In genomic region chr17:78248943-78249342, GRCm38 (mm10) we compare ENCODE assay signal across 14 mouse cellular contexts. TPM values are rescaled to one million over a fixed set of nuclear protein-coding genes. Genes with fewer than 3 reads are reported as not detected.
A peak's percentile ranks its signal among the peaks of the same experiment; 100 is the strongest.
DNase-seq lines count a peak whose midpoint lies in the region; ATAC-seq and TF ChIP-seq lines count a peak whose summit lies in the region.
"Had no signal": no experiment of that assay in that cellular context is flagged by ENCODE, and none has a peak within 500 bp of the region (broad histone marks: within the 10 kb centered on the region; RNA-seq: fewer than 3 reads in every experiment).

No protein-coding gene starts in this region.

- no peaks in the 10 kb centered on the region for H3K27me3 ChIP-seq in kidney, embryonic 15.5 days
- H3K27me3 ChIP-seq in MEL (ENCODE audit: control insufficient read depth in 1 of 2, insufficient read depth in 2 of 2, low read length in 2 of 2) = no peaks in the 10 kb centered on the region
- no peaks in the 10 kb centered on the region for H3K27me3 ChIP-seq in liver, postnatal 0 days (ENCODE audit: insufficient read depth, low read length)
- H3K27me3 ChIP-seq in cerebellum, adult 2 months (ENCODE audit: control insufficient read depth, insufficient read depth, low read length) = no peaks in the 10 kb centered on the region
- H3K27me3 ChIP-seq: embryonic facial prominence, embryonic 13.5 days; intestine, embryonic 15.5 days; limb, embryonic 13.5 days had no signal

- TF ChIP-seq CTCF in MEL (IDR thresholded peaks at IDR 0.05 in 2 of 3, conservative IDR thresholded peaks at IDR 0.05 in 1 of 3; ENCODE audit: control insufficient read depth in 1 of 3, insufficient read depth in 1 of 3, low read depth in 2 of 3, low read length in 3 of 3, poor library complexity in 1 of 3, severe bottlenecking in 1 of 3) = no peak
- no peak for TF ChIP-seq CTCF in liver, postnatal 0 days (IDR thresholded peaks at IDR 0.05; ENCODE audit: low read depth)
- TF ChIP-seq CTCF in cerebellum, adult 2 months (IDR thresholded peaks at IDR 0.05; ENCODE audit: borderline replicate concordance, insufficient read depth, low read depth, low read length) = no peak

- TF ChIP-seq POLR2A in MEL (IDR thresholded peaks at IDR 0.05; ENCODE audit: control insufficient read depth in 1 of 2, insufficient read depth in 1 of 2, low read depth in 1 of 2, low read length in 2 of 2, poor library complexity in 1 of 2) = no peak
- TF ChIP-seq POLR2A in cerebellum, adult 2 months (IDR thresholded peaks at IDR 0.05; ENCODE audit: borderline replicate concordance, insufficient read depth, low read length) = no peak

- 0 out of 2 replicates have a peak overlapping the region, but pooled peaks have one; percentile 37 for H3K27ac ChIP-seq in kidney, embryonic 15.5 days
- H3K27ac ChIP-seq in MEL (ENCODE audit: control insufficient read depth, low read depth, low read length) = no peak overlapping the region
- peak overlapping the region; percentile 41 for H3K27ac ChIP-seq in liver, postnatal 0 days (ENCODE audit: low read depth)
- H3K27ac ChIP-seq in cerebellum, adult 2 months (ENCODE audit: insufficient read depth, low read length) = no peak overlapping the region
- H3K27ac ChIP-seq: embryonic facial prominence, embryonic 13.5 days; intestine, embryonic 15.5 days; limb, embryonic 13.5 days had no signal

- H3K9me3 ChIP-seq in kidney, embryonic 15.5 days (replicated peaks) = no peaks in the 10 kb centered on the region
- no peaks in the 10 kb centered on the region for H3K9me3 ChIP-seq in MEL (replicated peaks; ENCODE audit: insufficient read depth, low read length)
- no peaks in the 10 kb centered on the region for H3K9me3 ChIP-seq in liver, postnatal 0 days (ENCODE audit: low read length)
- H3K9me3 ChIP-seq: embryonic facial prominence, embryonic 13.5 days; intestine, embryonic 15.5 days; limb, embryonic 13.5 days had no signal

- WGBS in kidney, embryonic 15.5 days = 39% methylated on average over 3 of the region's 3 CpGs
- 40% methylated on average over 3 of the region's 3 CpGs for WGBS in liver, postnatal 0 days (ENCODE audit: insufficient replicate concordance)
- 86% methylated on average over 3 of the region's 3 CpGs for WGBS in cerebellum, adult 2 months

- no peak for TF ChIP-seq RAD21 in MEL (IDR thresholded peaks at IDR 0.05; ENCODE audit: low read depth, low read length)

- H3K4me1 ChIP-seq in kidney, embryonic 15.5 days = peaks cover 53% of the 10 kb centered on the region
- H3K4me1 ChIP-seq in MEL (ENCODE audit: control insufficient read depth in 1 of 2, insufficient read depth in 2 of 2, low read length in 2 of 2) = peaks cover 0 to 12% of the 10 kb centered on the region in 2 experiments; a peak in 3 of 4 replicates
- H3K4me1 ChIP-seq in liver, postnatal 0 days (ENCODE audit: insufficient read depth) = peaks cover 20% of the 10 kb centered on the region
- no peaks in the 10 kb centered on the region for H3K4me1 ChIP-seq in cerebellum, adult 2 months (ENCODE audit: control insufficient read depth, insufficient read depth, low read length)

- no peaks in the 10 kb centered on the region for H3K36me3 ChIP-seq in kidney, embryonic 15.5 days
- H3K36me3 ChIP-seq in MEL (ENCODE audit: control insufficient read depth in 1 of 2, insufficient read depth in 2 of 2, low read length in 2 of 2) = peaks cover 0 to 14% of the 10 kb centered on the region in 2 experiments; a peak in 2 of 4 replicates
- H3K36me3 ChIP-seq in liver, postnatal 0 days (replicated peaks; ENCODE audit: insufficient read depth, low read length) = no peaks in the 10 kb centered on the region
- H3K36me3 ChIP-seq: embryonic facial prominence, embryonic 13.5 days; intestine, embryonic 15.5 days; limb, embryonic 13.5 days had no signal

- H3K9ac ChIP-seq in kidney, embryonic 15.5 days = no peak overlapping the region
- no peak overlapping the region for H3K9ac ChIP-seq in MEL (ENCODE audit: control insufficient read depth, low read depth, low read length, poor library complexity, severe bottlenecking)
- H3K9ac ChIP-seq in liver, postnatal 0 days (replicated peaks) = no peak overlapping the region
- H3K9ac ChIP-seq: embryonic facial prominence, embryonic 13.5 days; intestine, embryonic 15.5 days; limb, embryonic 13.5 days had no signal

- no peak for ATAC-seq in kidney, embryonic 15.5 days (replicated peaks; ENCODE audit: low FRiP score)
- peak; percentile 42 for ATAC-seq in common myeloid progenitor, adult 5-6 weeks (replicated peaks; ENCODE audit: low read depth, poor library complexity, severe bottlenecking)
- peak; percentile 51; the same call in 1 of the 2 replicates for ATAC-seq in liver, postnatal 0 days
- ATAC-seq: forebrain, embryonic 16.5 days; intestine, embryonic 15.5 days had no signal

- no peak overlapping the region for H3K4me2 ChIP-seq in kidney, embryonic 15.5 days
- H3K4me2 ChIP-seq in liver, postnatal 0 days (ENCODE audit: low read depth, low read length) = peak overlapping the region; percentile 55
- H3K4me2 ChIP-seq: embryonic facial prominence, embryonic 13.5 days; intestine, embryonic 15.5 days; limb, embryonic 13.5 days had no signal

- no peaks in the 10 kb centered on the region for H3K79me2 ChIP-seq in MEL (ENCODE audit: control insufficient read depth, insufficient read depth, low read length, poor library complexity)

- DNase-seq in kidney, adult 11 months = no peak
- DNase-seq in MEL (ENCODE audit: low read depth, low spot score) = peak; percentile 36
- DNase-seq in liver, postnatal 0 days = no peak
- no peak for DNase-seq in cerebellum, adult 2 months
- no peak for DNase-seq in adipocyte (ENCODE audit: low spot score)
- DNase-seq: cerebellum, adult 9-11 months; layer of hippocampus, postnatal 36 days; right cerebral cortex, postnatal 14 days had no signal

- no peak overlapping the region for H3K4me3 ChIP-seq in kidney, embryonic 15.5 days (replicated peaks)
- no peak overlapping the region for H3K4me3 ChIP-seq in MEL (ENCODE audit: control insufficient read depth in 1 of 2, insufficient read depth in 1 of 2, low read depth in 2 of 2, low read length in 2 of 2)
- H3K4me3 ChIP-seq in liver, postnatal 0 days (ENCODE audit: low read depth, low read length) = no peak overlapping the region
- no peak overlapping the region for H3K4me3 ChIP-seq in cerebellum, adult 2 months (replicated peaks; ENCODE audit: insufficient read depth, low read depth, low read length)
- H3K4me3 ChIP-seq: embryonic facial prominence, embryonic 13.5 days; intestine, embryonic 15.5 days; limb, embryonic 13.5 days had no signal

- peak; percentile 51 to 76; a peak in 3 of 4 replicates for TF ChIP-seq EP300 in MEL (IDR thresholded peaks at IDR 0.05; ENCODE audit: low read depth in 1 of 2, low read length in 2 of 2)
- TF ChIP-seq EP300 in liver, postnatal 0 days (IDR thresholded peaks at IDR 0.05; ENCODE audit: low read depth) = peak; percentile 78

TF ChIP-seq in MEL, 35 proteins besides CTCF, POLR2A, EP300 and RAD21:
- TF ChIP-seq TCF12 (IDR thresholded peaks at IDR 0.05; ENCODE audit: low read depth, low read length) = peak; percentile 43; the same call in 1 of the 2 replicates
- TF ChIP-seq RCOR1 (IDR thresholded peaks at IDR 0.05; ENCODE audit: low read depth, low read length) = peak; percentile 60; the same call in 1 of the 2 replicates
- TF ChIP-seq ZNF384 (IDR thresholded peaks at IDR 0.05; ENCODE audit: low read depth, low read length) = no peak
- peak; percentile 32; the same call in 1 of the 2 replicates for TF ChIP-seq MXI1 (IDR thresholded peaks at IDR 0.05; ENCODE audit: low read depth, low read length)
- no peak for TF ChIP-seq SMC3 (IDR thresholded peaks at IDR 0.05; ENCODE audit: low read depth, low read length)
- TF ChIP-seq SIN3A (IDR thresholded peaks at IDR 0.05; ENCODE audit: low read length) = peak; percentile 61
- TF ChIP-seq GATA1 (IDR thresholded peaks at IDR 0.05; ENCODE audit: low read depth, low read length) = peak; percentile 73
- TF ChIP-seq ETS1 (IDR thresholded peaks at IDR 0.05; ENCODE audit: low read depth, low read length) = peak; percentile 88

RNA-seq across cellular contexts. Expression of gene Crim1, which starts 48.9 kb away (rescaled TPM):
- 6.2 and 6.5 TPM in 2 replicates for polyA plus RNA-seq in kidney, embryonic 15.5 days (2015; fragmentation: Nextera tagmentation; extraction: Ambion mirVana)
- total RNA-seq in MEL (2012; rRNA removed) = not detected in 2 replicates
- polyA plus RNA-seq in MEL (2012; ENCODE audit: insufficient read depth in 1 of 2, insufficient read length in 2 of 2, low read depth in 1 of 2, low replicate concordance in 2 of 2, missing spikeins in 1 of 2) = not detected
- 4.1 and 8.6 TPM in 2 replicates for total RNA-seq in common myeloid progenitor, adult 5-6 weeks (2017)
- 0.86 and 0.92 TPM in 2 replicates for polyA plus RNA-seq in liver, postnatal 0 days (2015; fragmentation: Nextera tagmentation; extraction: Ambion mirVana)
- polyA plus RNA-seq in cerebellum, adult 2 months (2012; rRNA removed) = 34.4 and 35.8 TPM in 2 replicates

Comparison
In these comparisons a context has a peak if more than half of its experiments do, and no peak if none do; other contexts are left out.
1. H3K27ac ChIP-seq: peak in kidney, embryonic 15.5 days (single experiment) and liver, postnatal 0 days (single experiment); none in MEL (single experiment) and cerebellum, adult 2 months (single experiment).